Mouse (Mus musculus): ENCODE measurements around the gene Svs6.
"Not testable (repeated sequence)": the region's sequence is repeated elsewhere in the genome, so short reads cannot be mapped to it uniquely, and the experiment has no call there.

DNA sequence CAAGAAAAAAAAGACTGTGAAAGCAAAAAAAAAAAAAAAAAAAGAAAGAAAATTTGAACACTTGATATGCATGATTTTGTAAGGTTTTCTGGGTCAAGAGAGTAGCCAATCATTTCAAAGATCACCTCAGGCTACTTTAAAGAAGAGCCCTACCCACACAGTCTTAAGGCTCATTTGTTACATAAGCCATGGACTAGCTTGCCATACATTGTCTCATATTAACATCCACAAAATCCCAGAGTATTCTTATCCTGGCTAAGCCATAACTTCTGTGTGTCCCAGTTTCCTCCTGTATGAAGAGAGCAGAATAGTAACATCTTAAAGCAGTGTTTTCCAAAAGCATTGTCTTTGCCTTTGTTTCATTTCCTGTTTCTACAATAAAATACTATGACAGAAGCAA lies 1.1 kb upstream of the Svs6 start:
- TF ChIP-seq CTCF (IDR thresholded peaks at IDR 0.05; ENCODE audit: control insufficient read depth, insufficient read depth, insufficient read length); CEBPB (IDR thresholded peaks at IDR 0.05; ENCODE audit: low read depth); MYOD1 (IDR thresholded peaks at IDR 0.05; ENCODE audit: control insufficient read depth, insufficient read length, low read depth); MAX (IDR thresholded peaks at IDR 0.05); MYOG (IDR thresholded peaks at IDR 0.05; ENCODE audit: control insufficient read depth, extremely low read depth, insufficient read length); USF1 (IDR thresholded peaks at IDR 0.05; ENCODE audit: low read depth); FOSL1 (IDR thresholded peaks at IDR 0.05; ENCODE audit: insufficient read depth, low read length, poor library complexity, severe bottlenecking): not testable (repeated sequence)

Measured in C2C12 (cell line).